Mouse (Mus musculus): ENCODE measurements around the gene Bpifc.

- TF ChIP-seq CTCF (IDR thresholded peaks at IDR 0.05; ENCODE audit: low read depth), result no peak
- TF ChIP-seq EP300 (optimal IDR thresholded peaks at IDR 0.05), result no peak
Observed at GRCm38 (mm10) chr10:86057712-86058111, 46.0 kb upstream of the Bpifc start.
